Mouse (Mus musculus) embryonic stem cell, embryonic (primary cell): Measurements from ENCODE around the gene Pkdcc.

Source experiments
- CTCF ChIA-PET, 4 experiments: fragments of 300-600 bp in 2 of 4; fragments of 350-600 bp in 2 of 4; sonication (Branson Sonifier 250); formaldehyde crosslinking; loops; one replicate each; lab custom pipeline; 2022; ENCODE audit warnings: inconsistent platforms in 2 of 4; lab: Charles Lee
- POLR2A ChIA-PET, 4 experiments: fragments of 300-600 bp in 2 of 4; fragments of 350-600 bp in 2 of 4; sonication (Branson Sonifier 250); formaldehyde crosslinking; loops; one replicate each; lab custom pipeline; 2022; ENCODE audit warnings: antibody characterized with exemption in 4 of 4, inconsistent platforms in 1 of 4; lab: Charles Lee

Gene Pkdcc

DNA sequence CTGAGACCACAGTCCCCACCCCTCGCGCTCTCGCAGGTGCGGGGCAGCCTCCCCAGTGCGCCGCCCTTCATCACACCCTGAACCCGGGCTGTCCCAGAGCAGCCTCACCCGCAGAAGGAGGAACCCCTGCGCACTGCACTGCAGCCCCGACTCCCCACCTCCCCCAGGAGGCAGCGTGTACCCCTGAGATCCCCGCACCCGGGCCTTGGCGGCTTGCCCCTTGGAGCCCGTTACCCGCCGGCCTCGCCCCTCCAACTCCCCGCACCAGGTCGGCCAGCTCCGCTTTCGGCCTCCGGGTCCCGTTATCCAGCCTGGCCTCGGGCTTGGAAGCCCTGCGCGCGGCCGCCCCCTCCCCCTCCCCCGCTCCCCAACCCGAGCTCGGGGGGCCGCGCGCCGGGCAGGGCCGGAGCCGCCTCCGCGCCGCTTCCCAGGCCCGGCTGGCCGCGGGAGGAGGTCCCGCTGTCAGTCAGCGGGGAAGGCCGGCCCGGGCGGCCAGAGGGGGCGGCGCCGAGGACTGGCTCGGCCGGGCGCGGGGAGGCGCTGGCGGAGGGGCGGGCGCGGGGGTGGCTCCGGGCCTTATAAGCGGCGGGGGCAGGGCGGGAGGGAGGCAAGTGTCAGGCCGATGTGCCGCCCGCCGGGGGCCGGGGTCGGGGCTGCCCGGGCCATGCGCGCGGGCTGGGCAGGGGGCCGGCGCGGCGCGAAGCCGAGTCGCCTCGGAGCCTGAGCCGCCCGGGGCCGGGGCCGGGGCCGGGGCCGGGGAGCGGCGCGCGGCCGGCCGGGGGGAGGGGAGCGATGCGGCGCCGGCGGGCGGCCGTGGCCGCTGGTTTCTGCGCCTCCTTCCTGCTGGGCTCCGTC lies at the start of gene Pkdcc:
Gene Pkdcc (plus strand): TSS at position 619 of the 855 bp plus-strand sequence.
- ChIA-PET POLR2A (interaction anchor here in 3 of 4 experiments (0.6 to 2.4 kb wide), 5 partner anchors 10 to 740 kb away, joined by 3 to 12 read pairs (median 4); no protein-coding TSS in a partner anchor), CTCF (interaction anchor here in 2 of 4 experiments (0.6 to 1.3 kb wide), 4 partner anchors 9 to 292 kb away, joined by 3 to 5 read pairs (median 3); no protein-coding TSS in a partner anchor)

DNA sequence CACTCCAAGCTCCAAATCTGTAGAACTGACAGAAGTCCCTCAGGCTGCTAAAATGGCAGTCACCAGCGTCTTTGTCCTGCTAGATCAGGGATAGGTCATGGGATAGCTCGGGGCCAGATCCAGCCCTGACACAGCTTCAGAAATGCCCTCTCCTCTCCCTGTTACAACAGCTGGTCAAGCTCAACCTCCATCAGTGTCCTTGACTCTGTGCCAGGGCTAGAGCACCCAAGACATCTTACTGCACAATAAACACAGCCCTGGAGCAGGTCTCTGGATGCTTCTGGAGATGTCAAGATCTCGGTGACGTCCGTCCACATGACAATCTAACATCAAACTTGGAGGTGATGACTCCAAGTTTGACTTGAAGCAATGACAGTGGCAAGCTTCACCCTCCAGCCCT lies 48.9 kb upstream of the Pkdcc start:
- CTCF ChIA-PET: no interaction called here
- POLR2A ChIA-PET: interaction anchor here in 1 of 4 experiments (0.7 to 1.4 kb wide), 4 partner anchors 8 to 72 kb away, joined by 3 to 4 read pairs (median 4); no protein-coding TSS in a partner anchor

DNA sequence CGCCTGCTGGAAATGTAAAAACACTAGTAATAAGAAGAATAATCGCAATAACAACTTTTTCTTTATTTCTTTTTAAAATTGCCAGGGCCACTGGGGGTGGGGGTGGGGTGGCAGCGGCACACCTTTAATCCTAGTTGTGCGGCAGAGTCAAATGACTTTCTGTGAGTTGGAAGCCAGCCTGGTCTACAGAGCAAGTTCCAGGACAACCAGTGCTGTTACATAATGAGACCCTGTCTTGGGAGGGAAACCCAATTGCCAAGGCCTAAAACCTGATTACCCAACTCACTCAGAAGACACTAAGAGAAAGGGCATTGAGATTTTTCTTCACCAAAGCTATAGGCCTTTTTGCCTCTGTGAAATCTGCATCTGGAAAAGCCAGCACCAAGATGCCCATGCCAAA lies 38.9 kb upstream of the Pkdcc start:
- CTCF ChIA-PET: no interaction called here
- POLR2A ChIA-PET: no interaction called here

DNA sequence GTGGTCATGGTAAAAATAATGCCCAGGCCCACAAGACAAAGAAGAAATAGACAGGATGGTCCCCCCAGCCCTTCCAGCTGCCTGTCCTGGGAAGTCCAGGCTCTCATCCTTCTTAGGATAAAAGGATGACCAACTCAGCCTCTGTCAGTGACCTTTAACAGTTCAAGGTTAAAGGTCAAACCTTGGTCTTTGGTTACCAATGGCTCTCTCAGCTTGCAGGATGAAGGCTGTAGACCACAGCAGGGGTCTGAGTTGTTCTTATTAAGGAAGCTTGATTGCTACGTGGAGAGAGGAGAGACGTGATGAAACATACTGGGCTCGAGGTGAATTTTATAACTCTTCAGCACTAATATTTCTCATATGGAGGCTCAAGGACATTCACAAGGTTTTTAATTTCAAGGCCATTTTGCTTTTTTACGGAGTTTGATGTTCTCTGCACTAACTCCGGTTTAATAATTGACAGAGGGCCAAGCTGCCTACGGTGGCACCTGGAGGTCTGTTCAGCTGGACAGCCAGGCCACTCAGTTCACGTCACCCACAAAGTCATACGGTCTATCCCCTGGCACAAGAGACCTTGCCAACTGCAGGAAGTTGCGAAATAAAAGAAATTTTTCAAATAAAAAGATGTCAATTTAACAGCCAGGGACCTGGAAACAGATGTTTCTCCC lies 36.5 kb upstream of the Pkdcc start:
- POLR2A ChIA-PET: no interaction called here
- CTCF ChIA-PET: no interaction called here

DNA sequence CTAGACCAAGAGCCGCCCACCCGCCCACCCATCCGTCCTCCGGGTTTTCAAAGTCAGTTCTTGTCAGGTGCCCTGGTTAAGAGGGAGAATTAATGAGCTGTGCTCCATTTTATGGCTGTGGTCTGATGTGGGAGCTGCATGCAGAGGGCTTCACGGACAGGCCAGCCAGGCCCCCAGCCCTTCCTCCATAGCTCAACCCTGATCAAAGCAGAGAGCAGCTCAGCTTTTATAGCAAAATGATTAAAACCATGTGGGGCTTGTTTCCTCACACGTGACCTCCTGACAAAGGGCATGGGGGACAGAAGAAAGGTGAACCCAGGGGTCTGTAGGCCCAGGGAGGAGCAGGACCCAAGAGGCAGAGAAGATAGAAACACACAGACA lies 36.0 kb upstream of the Pkdcc start:
- POLR2A ChIA-PET: no interaction called here
- CTCF ChIA-PET: no interaction called here

DNA sequence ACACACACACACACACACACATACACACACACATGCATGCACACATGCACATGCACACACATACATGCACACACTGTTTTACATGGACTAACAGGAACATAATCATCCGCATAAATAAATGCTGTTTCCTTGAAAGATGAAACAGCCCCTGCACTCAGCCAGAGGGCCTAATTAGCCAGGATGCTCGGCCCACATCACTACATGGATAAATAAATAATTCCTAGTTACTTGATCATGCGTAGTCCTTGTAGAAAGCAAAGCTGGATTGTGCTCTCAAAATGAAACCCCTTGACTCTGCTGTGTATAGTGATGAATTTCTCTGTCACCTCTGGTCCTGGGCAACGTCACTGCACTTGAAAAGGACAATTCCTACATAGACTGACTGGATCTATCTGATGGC lies 35.5 kb upstream of the Pkdcc start:
- ChIA-PET CTCF (no interaction called here), POLR2A (no interaction called here)

DNA sequence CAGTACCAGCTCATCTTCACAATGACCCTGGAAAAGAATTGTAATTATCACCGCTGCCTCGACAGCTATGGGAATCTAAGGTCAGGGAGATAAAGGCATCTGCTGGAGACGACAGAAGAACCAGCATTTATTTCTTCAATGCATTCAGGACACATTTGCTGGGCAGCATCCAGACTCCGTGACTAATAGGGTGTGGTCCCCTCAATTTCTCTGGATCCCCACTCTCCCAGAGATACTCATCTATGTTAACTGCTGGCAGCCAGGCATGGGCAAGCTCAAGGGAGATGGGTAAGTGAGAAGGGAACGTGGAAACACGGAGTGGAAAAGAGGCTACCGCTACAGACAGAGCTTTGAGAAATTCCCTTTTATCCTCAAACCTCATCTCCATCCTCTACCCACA lies 34.0 kb upstream of the Pkdcc start:
- CTCF ChIA-PET: interaction anchor here in 1 of 4 experiments (0.6 kb wide), 1 partner anchor 155 kb away, joined by 3 read pairs; no protein-coding TSS in a partner anchor
- POLR2A ChIA-PET: no interaction called here

DNA sequence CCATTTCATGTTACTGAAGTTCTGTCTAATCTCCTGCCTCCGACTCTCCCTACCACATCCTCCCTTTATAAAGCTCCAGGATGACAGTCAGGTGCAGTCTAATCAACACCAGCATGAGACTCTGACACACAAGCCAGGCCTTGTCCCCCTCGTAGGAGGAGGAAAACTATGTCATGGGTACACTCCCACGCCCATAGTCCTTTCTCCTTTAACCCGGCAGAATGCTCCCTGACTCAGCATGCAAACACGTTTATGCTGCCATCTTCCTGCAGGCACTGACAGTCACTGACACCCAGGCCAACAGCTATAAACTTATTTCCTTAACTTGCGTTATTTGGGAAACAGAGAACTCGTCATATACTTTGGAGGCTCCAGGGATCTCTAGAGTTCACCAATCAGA lies 33.5 kb upstream of the Pkdcc start:
- CTCF ChIA-PET: no interaction called here

DNA sequence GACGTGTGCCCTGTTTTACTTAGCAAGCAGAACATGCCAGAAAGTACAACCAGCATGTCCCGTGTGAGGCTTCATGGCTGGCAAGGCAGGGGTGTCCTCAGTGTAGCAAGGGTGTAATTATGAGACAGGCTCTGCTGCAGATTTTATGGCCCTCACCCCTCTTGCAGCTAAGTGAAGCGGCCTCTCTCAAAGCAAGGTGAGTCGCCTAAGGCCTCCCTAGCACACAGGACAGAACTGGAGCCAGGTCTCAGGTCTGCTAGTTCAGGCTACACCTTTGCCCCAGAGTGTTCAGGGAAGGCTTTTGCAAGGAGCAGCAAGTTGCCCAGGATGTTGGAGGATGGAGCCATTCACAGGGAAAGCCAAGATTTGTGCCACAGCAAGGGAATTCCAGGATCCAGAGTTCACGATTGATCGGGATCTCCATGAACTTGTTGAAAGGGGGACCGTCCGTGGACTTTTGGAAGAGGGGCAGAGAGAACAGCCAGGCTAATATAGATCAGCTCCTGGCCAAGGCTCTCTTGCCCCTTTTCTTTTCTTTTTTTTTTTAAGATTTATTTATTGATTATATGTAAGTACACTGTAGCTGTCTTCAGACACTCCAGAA lies 32.9 kb upstream of the Pkdcc start:
- ChIA-PET POLR2A (interaction anchor here in 1 of 4 experiments (1.5 kb wide), 1 partner anchor 31 kb away, joined by 3 read pairs; no protein-coding TSS in a partner anchor), CTCF (no interaction called here)

More for the DNA sequence above, 33.5 kb upstream of the Pkdcc start:
- POLR2A ChIA-PET: no interaction called here

DNA sequence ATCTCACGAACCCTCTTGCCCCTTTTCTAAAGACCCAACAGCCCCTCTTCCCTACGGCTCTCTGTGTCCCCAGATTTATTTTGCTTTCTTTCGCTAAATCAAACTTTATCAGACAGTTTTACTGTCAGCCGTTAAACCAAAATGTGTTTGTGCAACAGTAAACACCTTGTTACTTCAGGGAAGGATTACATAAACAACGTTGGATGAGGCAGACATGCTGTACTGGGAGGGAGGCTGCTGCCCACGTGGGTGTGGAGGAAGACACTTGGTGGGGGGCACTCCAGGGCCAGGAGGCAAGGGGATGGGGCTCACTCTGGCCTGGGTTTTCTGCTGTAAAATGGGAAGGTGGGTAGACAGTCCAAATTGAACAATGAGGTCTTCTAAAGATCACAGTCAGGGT lies 32.3 kb upstream of the Pkdcc start:
- CTCF ChIA-PET: no interaction called here

DNA sequence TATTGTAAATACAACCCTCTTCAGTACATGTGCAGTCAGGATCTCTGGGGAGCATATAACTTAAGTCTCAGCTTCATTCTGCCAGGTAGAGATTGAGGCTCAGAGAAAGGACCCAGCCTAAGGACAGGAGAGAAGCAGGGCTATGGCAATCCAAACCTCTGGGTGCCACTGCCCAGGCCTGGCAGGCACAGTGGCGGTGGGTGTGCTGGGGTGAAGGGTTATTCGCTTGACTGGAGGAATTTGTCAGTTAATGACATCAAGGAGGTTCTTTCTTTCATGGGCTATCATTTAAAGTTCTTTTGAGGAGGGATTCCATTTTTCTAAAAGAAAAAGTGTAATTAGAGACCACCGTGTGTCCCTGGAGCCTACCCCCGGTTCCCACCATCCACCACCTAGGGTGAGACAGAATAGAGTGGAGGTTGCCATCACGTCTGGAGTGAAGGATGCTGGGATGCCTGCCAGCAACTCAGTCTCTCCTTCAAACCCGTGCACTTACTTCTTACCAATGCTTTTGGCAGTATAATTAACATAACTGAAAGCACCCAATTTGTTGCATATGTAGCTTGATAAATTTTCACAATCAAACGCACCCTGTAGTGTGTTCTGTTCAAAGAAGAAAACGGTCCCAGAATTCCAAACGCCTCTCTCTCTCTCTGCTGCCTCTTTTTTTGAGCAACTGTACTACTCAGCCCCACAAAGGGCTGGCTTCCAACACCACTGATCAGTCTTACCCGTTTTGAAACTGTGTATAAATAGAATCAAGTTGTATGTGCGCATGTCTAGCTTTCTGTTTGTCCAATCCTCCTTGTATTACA lies 27.1 kb upstream of the Pkdcc start:
- POLR2A ChIA-PET: no interaction called here
- CTCF ChIA-PET: interaction anchor here in 1 of 4 experiments (0.7 kb wide), 1 partner anchor 12 kb away, joined by 3 read pairs; no protein-coding TSS in a partner anchor

More for the DNA sequence above, 32.3 kb upstream of the Pkdcc start:
- POLR2A ChIA-PET: interaction anchor here in 1 of 4 experiments (1.5 kb wide), 1 partner anchor 30 kb away, joined by 3 read pairs; no protein-coding TSS in a partner anchor

DNA sequence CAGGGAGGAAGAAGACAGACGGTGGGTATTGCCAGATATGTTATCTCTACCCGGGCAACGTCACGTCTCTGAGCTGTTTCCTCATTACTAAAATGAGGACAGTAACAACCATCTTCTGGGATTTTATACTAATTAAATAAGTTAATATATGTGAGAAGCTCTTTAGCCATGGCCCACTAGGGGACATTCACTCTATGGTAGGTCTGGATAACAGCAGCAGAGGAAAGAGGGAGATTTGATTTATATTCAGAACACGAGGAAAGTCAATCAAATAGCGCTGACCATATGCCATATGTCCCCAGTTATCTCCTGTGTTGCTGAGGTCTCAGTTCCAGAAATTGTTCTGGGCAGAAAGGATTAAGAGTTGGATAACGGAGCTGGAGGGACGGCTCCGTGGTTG lies 24.3 kb upstream of the Pkdcc start:
- ChIA-PET CTCF (no interaction called here), POLR2A (no interaction called here)

DNA sequence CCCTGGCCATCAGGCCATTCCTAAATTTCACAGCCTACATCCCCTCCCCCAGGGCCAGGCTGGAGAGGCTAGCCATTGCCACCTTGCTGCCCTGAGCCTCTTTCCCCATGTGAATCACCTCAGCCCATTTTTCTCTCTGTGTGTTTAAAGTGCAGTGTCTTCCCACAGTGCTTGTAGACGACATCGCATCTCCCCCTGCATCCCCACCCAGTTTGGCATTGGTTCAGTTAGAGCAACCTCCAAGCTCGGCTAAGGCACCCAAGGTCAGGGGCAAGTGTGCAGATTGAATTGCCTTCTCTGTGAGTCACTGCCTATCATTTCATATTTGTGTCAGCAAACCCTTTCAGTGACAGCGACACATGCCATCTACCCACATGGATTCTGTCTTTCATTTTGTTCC lies 20.6 kb upstream of the Pkdcc start:
- POLR2A ChIA-PET: interaction anchor here in 2 of 4 experiments (0.5 to 0.6 kb wide), 2 partner anchors 58 to 116 kb away, joined by 3 to 4 read pairs; no protein-coding TSS in a partner anchor
- CTCF ChIA-PET: no interaction called here

DNA sequence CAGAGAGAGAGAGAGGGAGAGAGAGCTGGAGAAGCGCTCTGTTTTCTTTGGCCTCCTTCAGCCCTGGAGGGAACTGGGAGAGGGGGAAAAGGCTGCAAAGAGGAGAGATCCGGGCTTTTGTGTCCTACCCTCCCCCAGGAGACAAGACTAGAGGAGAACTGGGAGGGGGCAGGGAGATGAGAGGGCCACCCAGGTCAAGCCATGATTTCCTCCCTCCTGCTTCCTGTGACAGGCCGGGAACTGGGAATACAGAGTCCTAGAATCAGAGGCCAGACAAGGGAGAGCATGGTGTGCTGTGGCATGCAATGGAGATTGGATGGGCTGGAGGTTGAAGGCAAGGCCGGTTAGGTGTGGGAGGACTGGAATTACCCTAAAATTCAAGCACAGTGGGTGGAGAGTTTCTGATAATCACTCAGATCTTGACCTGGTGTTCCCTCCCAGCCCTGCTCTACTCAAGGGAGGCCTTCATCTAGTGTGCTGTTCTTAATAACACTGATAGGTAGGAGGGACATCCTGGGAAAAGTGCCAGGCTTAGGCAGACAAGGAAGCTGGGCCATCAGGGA lies 17.6 kb upstream of the Pkdcc start:
- ChIA-PET CTCF (interaction anchor here in 1 of 4 experiments (1.0 kb wide), 1 partner anchor 27 kb away, joined by 3 read pairs; no protein-coding TSS in a partner anchor), POLR2A (interaction anchor here in 1 of 4 experiments (0.6 kb wide), 1 partner anchor 277 kb away, joined by 4 read pairs; no protein-coding TSS in a partner anchor)

DNA sequence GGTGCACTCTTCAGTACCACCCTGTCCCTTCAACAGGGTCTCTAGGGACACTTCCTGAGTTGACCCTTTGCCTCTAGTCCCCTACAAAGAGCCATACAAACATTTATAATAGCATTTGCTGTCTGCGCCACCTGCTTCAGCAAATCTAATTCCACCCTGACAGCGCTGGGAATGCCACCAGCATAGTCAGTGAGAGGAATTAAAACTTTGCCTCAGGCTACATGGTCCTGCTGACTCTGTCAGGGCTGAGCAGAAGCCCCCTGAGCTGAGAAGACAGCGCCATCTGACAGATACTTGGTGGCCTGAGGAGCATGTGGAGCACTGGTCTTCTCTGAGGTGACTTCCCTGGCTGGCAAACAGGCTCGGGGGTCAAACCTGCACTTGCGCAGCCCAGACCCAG lies 14.6 kb upstream of the Pkdcc start:
- CTCF ChIA-PET: interaction anchor here in 1 of 4 experiments (0.5 kb wide), 1 partner anchor 13 kb away, joined by 3 read pairs; no protein-coding TSS in a partner anchor
- POLR2A ChIA-PET: no interaction called here

DNA sequence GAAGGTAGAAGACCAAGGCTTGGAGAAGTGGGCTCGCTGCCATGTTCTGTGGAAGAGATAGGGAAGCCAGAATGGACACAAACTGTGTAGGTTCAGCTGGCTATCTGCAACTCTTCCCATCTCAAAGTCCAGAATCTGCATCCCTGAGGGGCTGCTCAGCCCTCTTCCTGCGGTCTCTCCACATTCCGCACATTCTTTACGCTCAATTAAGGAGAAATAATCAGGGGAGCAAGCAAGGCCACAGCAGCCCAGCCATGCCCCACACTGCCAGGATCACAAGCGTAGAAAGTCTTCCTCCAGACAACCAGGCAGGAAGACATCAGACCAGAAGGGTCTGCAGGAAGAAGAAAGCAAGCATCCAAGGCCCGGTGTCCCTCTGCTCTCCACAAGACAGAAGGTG lies 13.8 kb upstream of the Pkdcc start:
- POLR2A ChIA-PET: no interaction called here
- CTCF ChIA-PET: no interaction called here

DNA sequence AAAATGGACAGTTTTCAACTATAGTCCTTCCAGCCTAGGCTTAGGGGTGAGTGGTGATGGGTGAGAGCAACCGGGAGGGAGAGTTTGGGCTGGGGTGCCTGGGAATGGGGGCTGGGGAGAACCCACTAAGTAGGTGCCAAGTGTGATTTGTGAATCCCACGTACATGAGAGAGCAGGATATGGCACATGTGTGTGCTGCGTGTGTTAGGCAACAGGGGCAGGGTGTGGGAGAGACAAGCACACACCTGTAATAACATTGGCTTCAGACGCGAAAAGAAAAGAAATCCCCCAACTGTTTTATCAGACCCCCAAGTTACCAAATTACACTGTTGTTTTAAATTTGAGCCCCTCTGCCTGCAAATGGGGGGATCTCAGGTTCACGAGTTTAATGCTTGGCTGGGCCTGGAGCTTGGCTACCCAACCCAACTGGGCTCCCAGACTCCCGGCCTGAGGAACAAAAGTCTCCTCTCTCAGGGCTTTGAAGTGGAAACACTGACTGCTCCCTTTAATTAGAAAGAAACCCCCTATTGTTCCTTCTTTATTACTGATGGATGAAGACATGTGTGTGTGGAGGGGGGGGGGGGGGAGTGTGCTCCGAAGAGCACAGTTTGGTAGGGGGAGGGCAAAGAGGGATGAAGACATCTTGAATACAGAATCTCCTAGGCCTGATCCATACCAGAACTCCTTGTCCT lies 11.3 kb upstream of the Pkdcc start:
- POLR2A ChIA-PET: interaction anchor here in 1 of 4 experiments (1.4 kb wide), 1 partner anchor 19 kb away, joined by 3 read pairs; no protein-coding TSS in a partner anchor
- CTCF ChIA-PET: no interaction called here
